Mouse (Mus musculus) intestine, embryonic 16.5 days (tissue): ENCODE measurements around the gene Slamf9. TPM values are rescaled to one million over a fixed set of nuclear protein-coding genes. Genes with fewer than 3 reads are reported as not detected.
A peak's percentile ranks its signal among the peaks of the same experiment; 100 is the strongest.

ENCODE experiments used
- ATAC-seq: fragments of 200-750 bp; cut with Nextera tagmentation; 2 replicates; pipeline ENCODE4 v1.8.0; 2017; ENCODE audit warnings: moderate TSS enrichment, moderate library complexity
- H3K27ac ChIP-seq: fragments of 300-500 bp; sonication (generic); 2 replicates; pipeline ENCODE4 v1.5.1; 2014; ENCODE audit warnings: mild to moderate bottlenecking, low read length
- H3K27me3 ChIP-seq: fragments of 300-500 bp; sonication (generic); replicated peaks from 2 replicates; pipeline ENCODE4 v1.6.1; 2014; ENCODE audit warnings: low read length, control low read depth, mixed read lengths; ENCODE audit not compliant: control insufficient read depth, insufficient read depth
- H3K36me3 ChIP-seq: fragments of 300-500 bp; sonication (generic); 2 replicates; pipeline ENCODE4 v1.6.1; 2014; ENCODE audit warnings: low read length, control low read depth; ENCODE audit not compliant: control insufficient read depth, insufficient read depth
- H3K4me1 ChIP-seq: fragments of 300-500 bp; sonication (generic); 2 replicates; pipeline ENCODE4 v1.6.1; 2014; ENCODE audit warnings: low read length, control low read depth, mixed read lengths; ENCODE audit not compliant: control insufficient read depth, insufficient read depth
- H3K4me2 ChIP-seq: fragments of 300-500 bp; sonication (generic); 2 replicates; pipeline ENCODE4 v1.6.1; 2014; ENCODE audit warnings: low read depth, low read length, control low read depth
- H3K4me3 ChIP-seq: fragments of 300-500 bp; sonication (generic); 2 replicates; pipeline ENCODE4 v1.5.1; 2014; ENCODE audit warnings: mild to moderate bottlenecking, low read length
- H3K9ac ChIP-seq: fragments of 300-500 bp; sonication (generic); 2 replicates; pipeline ENCODE4 v1.6.1; 2014; ENCODE audit warnings: low read depth, low read length
- H3K9me3 ChIP-seq: fragments of 300-500 bp; sonication (generic); 2 replicates; pipeline ENCODE4 v1.6.1; 2016; ENCODE audit warnings: low read length, control low read depth; ENCODE audit not compliant: control insufficient read depth
- WGBS: fragments of 180-500 bp; shearing (Covaris S2); extraction: QIAGEN DNeasy Blood & Tissue Kit; methylation state at CpG from one replicate; pipeline ENCODE4 v1.1.7; 2014; 5-methylcytosine and 5-hydroxymethylcytosine counted together
- polyA plus RNA-seq: library from polyadenylated mRNA; unstranded; fragments of >200 nt; fragmentation: Nextera tagmentation; extraction: Ambion mirVana; gene quantifications from 2 replicates; pipeline ENCODE4 v1.2.1, GENCODE M21; 2015

The Slamf9 gene
- polyA plus RNA-seq, 1 experiment from 2014 or later: 2.3 TPM

DNA sequence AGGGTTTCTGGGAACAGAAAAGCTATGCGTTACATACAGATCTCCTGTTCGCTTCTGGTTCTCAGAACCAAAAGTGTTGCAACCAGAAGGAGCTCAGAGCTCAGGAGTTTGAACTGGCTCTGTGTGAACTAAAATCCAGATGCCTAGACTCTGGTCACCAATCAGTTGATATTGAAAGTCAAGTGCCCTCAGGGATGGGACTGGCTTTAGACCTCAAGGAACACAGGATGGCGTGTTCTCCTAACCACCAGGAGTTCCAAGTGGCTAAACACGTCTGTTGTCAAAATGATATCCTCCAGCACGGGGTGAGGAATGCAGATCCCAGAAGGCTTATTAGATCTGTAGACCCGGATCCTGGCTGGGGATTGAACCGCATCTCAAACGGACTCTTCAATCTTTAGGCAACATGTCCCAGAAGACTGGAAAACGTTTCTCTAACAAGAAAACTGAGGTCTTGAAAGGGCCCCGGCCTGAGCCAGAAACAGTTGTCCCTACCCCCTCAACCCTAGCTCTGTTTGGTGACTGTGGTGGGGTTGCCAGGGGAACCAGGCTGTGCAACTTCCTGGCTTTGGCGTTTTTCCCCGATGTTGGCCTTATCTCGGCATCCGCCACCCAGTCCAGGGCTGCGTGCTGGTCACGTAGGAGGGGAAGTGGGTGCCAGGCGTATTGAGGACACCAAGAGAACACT is 38.5 kb downstream of the Slamf9 start:
- H3K9me3 ChIP-seq: no peaks in the 10 kb centered on the region
- no peak overlapping the region for H3K9ac ChIP-seq
- H3K36me3 ChIP-seq: no peaks in the 10 kb centered on the region
- 64% methylated on average over 17 of the region's 17 CpGs for WGBS
- H3K4me3 ChIP-seq: no peak overlapping the region
- peak overlapping the region; percentile 63 for H3K27ac ChIP-seq
- no peaks in the 10 kb centered on the region for H3K27me3 ChIP-seq
- H3K4me2 ChIP-seq: no peak overlapping the region
- ATAC-seq: no peak
- H3K4me1 ChIP-seq: peaks cover 19% of the 10 kb centered on the region

DNA sequence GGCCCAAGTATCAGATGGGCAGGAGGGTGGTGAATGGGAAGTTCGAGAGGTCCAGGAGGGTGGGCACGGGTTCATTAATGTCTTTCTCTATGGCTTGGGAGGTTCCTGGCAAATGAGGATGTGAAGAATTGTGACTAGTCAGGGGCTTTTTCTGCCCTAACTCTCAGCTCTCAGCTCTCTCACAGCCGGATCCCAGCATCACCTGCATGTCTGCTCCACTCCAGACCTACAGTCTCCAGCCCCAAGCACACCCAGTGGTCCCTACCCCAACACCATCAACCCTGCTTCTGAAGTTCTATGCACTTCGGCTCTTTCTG is 39.0 kb downstream of the Slamf9 start:
- peak overlapping the region; percentile 63 for H3K27ac ChIP-seq
- no peak overlapping the region for H3K4me3 ChIP-seq
- no peaks in the 10 kb centered on the region for H3K36me3 ChIP-seq
- no peak overlapping the region for H3K4me2 ChIP-seq
- peaks cover 19% of the 10 kb centered on the region for H3K4me1 ChIP-seq
- H3K9me3 ChIP-seq: no peaks in the 10 kb centered on the region
- 74% methylated on average over 4 of the region's 4 CpGs for WGBS
- peak overlapping the region; percentile 41; the same call in 1 of the 2 replicates for H3K9ac ChIP-seq
- H3K27me3 ChIP-seq: no peaks in the 10 kb centered on the region
- no peak for ATAC-seq

DNA sequence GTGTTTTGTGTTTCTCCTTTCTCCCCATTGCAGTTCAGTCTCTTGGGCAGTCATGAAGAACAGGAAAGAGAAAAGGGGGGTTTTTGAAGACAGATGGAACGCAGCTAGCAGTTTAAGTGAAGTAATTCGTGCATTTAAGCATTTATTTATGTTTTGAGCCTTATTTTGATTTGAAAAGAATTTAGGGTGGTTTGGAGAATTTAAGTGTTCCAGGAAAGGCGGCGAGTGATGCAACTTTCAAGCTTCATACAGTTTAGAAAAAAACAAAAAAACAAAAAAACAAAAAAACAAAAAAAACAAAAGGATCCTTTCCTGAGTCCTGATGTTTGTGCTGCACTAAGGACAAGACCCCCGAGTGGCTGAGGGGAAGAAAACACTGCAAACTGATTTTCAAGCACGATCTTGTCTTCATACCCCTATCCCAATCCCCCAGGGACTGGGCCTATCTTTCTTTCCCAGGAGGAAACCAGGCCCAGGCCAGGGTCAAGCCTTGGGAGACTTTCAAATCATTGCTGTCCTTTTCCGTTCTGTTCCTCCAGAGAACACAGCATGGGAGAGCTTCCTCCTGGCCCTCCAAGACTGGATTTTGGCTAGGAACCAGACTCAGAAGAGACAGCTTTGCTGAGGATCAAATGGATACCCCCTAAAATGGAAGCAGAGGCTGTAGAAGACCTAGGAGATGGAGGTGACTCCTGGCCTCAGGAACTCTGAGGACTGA is 39.6 kb downstream of the Slamf9 start:
- Histone ChIP-seq H3K4me1 (peaks cover 19% of the 10 kb centered on the region), H3K9ac (peak overlapping the region; percentile 41; the same call in 1 of the 2 replicates), H3K27me3 (no peaks in the 10 kb centered on the region), H3K27ac (peak overlapping the region; percentile 63), H3K9me3 (no peaks in the 10 kb centered on the region), H3K4me3 (no peak overlapping the region), H3K36me3 (no peaks in the 10 kb centered on the region), H3K4me2 (no peak overlapping the region)
- no peak for ATAC-seq
- WGBS: 73% methylated on average over 7 of the region's 7 CpGs

DNA sequence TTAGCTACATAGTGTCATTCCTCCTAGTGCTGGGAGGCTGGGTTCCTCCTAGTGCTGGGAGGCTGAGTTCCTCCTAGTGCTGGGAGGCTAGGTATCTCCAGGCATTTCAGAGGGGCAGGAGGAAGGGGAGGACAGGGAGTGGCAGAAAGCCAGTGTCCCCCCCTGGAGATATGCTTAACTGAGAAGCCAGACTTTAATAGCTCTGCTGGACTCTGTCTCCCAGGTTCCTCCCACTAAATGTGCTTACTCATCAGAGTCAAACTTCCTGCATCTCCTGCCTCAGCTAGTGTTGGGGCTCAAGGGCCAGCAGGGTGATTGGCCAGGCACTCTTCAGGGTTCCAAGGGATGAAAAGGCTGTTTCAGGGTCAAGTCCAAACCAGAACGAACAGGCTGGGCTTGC is 40.2 kb downstream of the Slamf9 start:
- no peaks in the 10 kb centered on the region for H3K9me3 ChIP-seq
- 62% methylated on average over 1 of the region's 1 CpGs for WGBS
- no peak overlapping the region for H3K4me2 ChIP-seq
- H3K4me1 ChIP-seq: peaks cover 26% of the 10 kb centered on the region
- peak overlapping the region; percentile 65 for H3K27ac ChIP-seq
- no peaks in the 10 kb centered on the region for H3K27me3 ChIP-seq
- no peak overlapping the region for H3K4me3 ChIP-seq
- no peaks in the 10 kb centered on the region for H3K36me3 ChIP-seq
- H3K9ac ChIP-seq: no peak overlapping the region
- peak; percentile 81 for ATAC-seq

DNA sequence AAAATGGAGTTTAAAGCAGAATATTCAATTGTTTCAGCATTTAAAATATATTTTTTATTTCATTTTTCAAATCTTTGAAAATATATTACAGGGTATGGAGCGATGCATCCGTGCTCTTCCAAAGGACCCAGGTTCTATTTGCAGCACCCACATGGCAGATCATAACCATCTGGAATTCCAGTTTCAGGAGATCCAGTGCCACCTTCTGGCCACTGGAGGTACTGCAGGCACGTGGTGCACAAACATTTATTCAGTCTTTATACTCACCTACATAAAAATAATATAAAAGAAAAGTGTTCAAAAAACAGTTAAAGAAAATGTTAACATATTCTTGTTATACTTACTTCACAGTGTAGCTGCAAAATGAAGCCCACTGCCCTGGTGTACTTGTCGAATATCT is 42.9 kb downstream of the Slamf9 start:
- Histone ChIP-seq H3K9me3 (no peaks in the 10 kb centered on the region), H3K4me3 (no peak overlapping the region), H3K4me2 (no peak overlapping the region), H3K9ac (no peak overlapping the region), H3K4me1 (peaks cover 31% of the 10 kb centered on the region), H3K36me3 (no peaks in the 10 kb centered on the region), H3K27ac (no peak overlapping the region), H3K27me3 (no peaks in the 10 kb centered on the region)
- 77% methylated on average over 4 of the region's 4 CpGs for WGBS
- ATAC-seq: no peak

DNA sequence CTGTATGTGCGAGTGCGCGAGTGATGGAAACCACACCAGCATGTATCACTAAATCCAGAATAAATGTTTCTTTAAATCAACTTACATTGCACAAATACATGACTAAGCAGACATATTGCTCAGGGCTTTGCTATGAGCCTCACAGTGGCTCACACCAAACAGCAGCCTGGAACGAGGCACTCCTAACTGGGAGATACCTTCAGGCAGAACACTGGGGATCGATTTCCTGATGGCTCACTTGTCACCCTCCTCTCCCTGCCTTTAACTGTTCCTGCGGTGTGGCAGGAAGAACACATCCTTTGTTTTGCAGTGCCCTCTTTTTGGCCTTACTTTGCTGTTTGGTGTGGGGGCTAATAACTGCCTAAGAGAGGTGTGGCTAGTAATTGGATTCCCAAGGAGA is 44.5 kb downstream of the Slamf9 start:
- Histone ChIP-seq H3K36me3 (no peaks in the 10 kb centered on the region), H3K4me3 (no peak overlapping the region), H3K27me3 (no peaks in the 10 kb centered on the region), H3K9ac (0 out of 2 replicates have a peak overlapping the region, but pooled peaks have one; percentile 14), H3K9me3 (no peaks in the 10 kb centered on the region), H3K27ac (peak overlapping the region; percentile 15; the same call in 1 of the 2 replicates), H3K4me1 (peaks cover 21% of the 10 kb centered on the region), H3K4me2 (no peak overlapping the region)
- no peak for ATAC-seq
- whole genome bisulfite sequencing: 53% methylated on average over 6 of the region's 6 CpGs

DNA sequence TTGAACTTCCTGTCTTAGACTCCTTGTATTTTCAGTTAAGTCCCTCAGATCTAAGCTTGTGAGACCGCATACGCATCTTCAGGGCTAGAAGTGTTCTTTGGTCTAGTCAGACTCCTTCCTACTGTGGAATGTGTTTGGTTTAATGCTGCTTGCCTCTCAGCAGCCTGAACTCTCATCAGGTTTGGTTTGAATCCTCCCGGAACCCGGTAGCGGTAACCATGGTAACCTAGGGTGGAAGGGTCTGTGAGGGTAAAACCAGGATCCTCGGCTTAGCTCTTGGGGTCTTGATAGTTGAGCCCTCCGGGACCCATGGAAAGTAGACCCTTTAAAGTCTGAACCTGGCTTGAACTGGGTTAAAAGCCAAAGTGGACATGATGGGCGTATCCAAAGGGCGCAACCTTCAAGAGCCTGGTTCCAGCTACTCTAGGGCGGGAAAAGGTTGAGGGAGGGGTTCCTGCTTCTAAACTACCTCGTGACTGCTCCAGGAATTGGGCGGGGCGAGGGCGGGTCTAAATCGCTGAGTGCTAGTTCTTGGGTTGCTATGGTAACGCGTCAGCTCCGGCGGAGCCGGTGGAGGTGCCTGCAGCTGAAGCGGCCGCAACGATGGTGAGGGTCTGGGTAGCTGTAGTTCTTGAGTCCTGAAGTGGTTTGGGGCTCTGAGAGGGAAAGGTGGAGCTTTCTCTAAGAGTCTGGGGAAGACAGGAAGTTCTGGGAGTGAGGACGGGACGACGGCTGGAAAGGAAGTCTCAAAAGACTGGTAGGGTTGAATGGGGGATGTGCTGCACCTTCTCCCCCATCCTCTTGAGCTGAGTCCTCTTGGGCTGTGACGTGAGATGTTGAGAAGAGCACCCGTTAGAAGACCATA is 45.6 kb downstream of the Slamf9 start, which contains the start of gene Cfap45:
Gene Cfap45 (plus strand): TSS at position 226 of the 865 bp plus-strand sequence.
- WGBS: 4% methylated on average over 28 of the region's 28 CpGs
- H3K4me3 ChIP-seq: peak within 1 kb of the TSS; percentile 47

DNA sequence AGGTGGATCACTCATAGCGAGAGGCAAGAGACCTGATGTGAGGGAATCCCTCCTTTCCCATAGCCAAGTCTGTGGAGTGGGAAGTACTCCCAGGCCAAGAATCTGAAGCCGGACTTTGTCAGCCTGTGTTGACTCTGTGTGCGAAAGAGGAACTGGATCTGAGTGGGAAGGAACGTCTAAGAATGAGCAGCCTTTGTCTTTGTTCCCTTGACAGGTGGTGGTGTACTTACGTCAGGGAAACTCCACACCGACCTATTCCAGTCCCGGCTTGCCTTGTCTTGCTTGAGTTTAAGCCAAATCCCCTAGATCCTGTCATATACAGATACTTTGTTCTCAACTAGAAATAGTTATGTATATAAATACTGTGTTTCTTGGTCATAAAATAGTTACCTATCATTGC is 47.4 kb downstream of the Slamf9 start:
- Histone ChIP-seq H3K27ac (no peak overlapping the region), H3K4me2 (no peak overlapping the region), H3K27me3 (no peaks in the 10 kb centered on the region), H3K4me1 (peaks cover 21% of the 10 kb centered on the region), H3K36me3 (no peaks in the 10 kb centered on the region), H3K9me3 (no peaks in the 10 kb centered on the region), H3K9ac (no peak overlapping the region), H3K4me3 (no peak overlapping the region)
- ATAC-seq: no peak
- WGBS: 64% methylated on average over 7 of the region's 7 CpGs

More for the DNA sequence above, 45.6 kb downstream of the Slamf9 start, which contains the start of gene Cfap45:
- Histone ChIP-seq H3K4me1 (peaks cover 21% of the 10 kb centered on the region), H3K36me3 (no peaks in the 10 kb centered on the region), H3K27me3 (no peaks in the 10 kb centered on the region), H3K27ac (peak within 1 kb of the TSS; percentile 15; the same call in 1 of the 2 replicates), H3K4me2 (peak within 1 kb of the TSS; percentile 66), H3K9me3 (no peaks in the 10 kb centered on the region), H3K9ac (peak within 1 kb of the TSS; percentile 49)
- peak; percentile 85 for ATAC-seq

DNA sequence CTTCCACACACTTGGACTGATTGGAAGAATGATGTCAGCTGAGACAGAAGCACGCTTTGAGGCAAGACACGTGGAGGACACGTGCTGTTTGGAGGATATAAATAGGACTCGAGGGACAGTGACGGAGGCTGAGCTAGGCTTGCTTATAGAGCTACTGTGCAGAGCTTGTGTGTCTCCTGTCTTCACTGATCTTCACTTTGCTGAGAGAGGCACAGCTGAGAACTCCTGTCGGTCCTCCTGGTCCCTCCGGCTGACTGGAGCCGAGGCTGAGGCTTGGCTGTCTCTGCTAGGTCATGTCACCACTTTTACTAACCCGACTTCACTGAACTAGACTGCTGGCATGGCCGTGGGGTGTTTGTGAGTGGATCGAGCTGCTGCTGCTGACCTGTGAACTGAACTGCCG is 48.5 kb downstream of the Slamf9 start:
- no peak for ATAC-seq
- Histone ChIP-seq H3K27me3 (no peaks in the 10 kb centered on the region), H3K27ac (no peak overlapping the region), H3K4me3 (no peak overlapping the region), H3K36me3 (no peaks in the 10 kb centered on the region), H3K4me2 (no peak overlapping the region), H3K9me3 (no peaks in the 10 kb centered on the region), H3K4me1 (peaks cover 21% of the 10 kb centered on the region), H3K9ac (no peak overlapping the region)
- WGBS: 63% methylated on average over 12 of the region's 12 CpGs
